Mouse (Mus musculus): ENCODE measurements around the gene Olfr933. TPM values are rescaled to one million over a fixed set of nuclear protein-coding genes. Genes with fewer than 3 reads are reported as not detected.

Gene Olfr933
- total RNA-seq (2015) (not detected in 2 replicates), total RNA-seq (2017) (not detected in 2 replicates)

GRCm38 (mm10) chr9:38972013-38972412 is at the start of gene Olfr933:
Gene Olfr933 (plus strand): TSS chr9:38972313.
- no peak for ATAC-seq (ENCODE audit: poor library complexity, severe bottlenecking)

DNA sequence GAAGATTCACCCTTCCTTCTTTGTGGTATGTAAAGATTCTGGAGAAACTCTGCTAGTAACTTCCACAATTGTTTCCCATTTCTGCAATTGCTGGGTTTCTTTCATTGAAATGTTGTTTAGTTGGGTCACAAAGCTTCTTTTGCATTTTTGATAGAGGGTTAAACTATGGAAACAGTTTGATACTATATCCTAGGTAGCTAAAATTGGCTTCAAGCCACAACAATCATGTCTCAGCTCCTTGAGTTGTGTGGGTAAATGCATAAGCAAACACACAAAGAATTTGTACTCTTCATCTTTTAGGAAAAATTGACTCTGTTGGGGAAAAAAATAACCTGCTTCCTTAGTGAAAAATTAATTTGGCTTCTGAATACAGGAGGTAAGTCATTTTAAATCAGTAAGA is 42.6 kb upstream of the Olfr933 start, which contains the start of gene Olfr930:
TSS of gene Olfr930 (plus strand) at position 301 of the 400 bp plus-strand sequence.
- no peak for ATAC-seq (ENCODE audit: poor library complexity, severe bottlenecking)

DNA sequence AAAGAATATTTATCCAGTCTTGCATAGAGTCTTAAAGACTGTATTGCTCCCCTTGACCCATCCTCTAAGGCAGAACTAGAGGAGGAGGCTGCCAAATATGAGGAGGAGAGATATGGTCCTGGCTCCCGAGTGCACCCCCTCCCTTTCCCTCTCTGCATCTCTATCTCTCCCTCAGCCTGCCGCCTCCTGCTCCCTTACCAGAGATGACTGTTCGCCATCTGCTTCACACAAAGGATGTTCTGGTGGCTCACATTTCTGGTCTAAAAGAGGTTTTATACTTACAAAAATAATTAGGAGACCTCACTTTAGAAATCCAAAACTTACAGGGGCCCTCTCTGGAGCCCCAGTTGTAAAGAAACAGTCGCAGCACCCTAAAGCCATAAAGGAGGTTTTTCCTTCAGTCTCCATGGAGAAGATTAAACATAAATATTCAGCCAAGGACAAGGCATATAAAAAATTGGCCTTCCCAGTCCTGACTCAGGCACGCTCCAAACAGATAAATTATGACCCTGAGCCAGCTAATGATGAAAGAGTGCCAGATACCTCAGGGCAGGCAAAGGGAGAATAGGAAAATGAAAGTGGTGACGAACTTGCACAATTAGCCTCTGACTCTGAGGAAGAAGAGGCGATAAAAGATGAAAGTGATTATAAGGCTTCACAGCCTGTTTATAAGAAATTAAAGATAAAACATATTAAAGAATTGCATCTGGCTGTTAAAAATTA is 18.6 kb upstream of the Olfr933 start:
- no peak for ATAC-seq (ENCODE audit: poor library complexity, severe bottlenecking)

DNA sequence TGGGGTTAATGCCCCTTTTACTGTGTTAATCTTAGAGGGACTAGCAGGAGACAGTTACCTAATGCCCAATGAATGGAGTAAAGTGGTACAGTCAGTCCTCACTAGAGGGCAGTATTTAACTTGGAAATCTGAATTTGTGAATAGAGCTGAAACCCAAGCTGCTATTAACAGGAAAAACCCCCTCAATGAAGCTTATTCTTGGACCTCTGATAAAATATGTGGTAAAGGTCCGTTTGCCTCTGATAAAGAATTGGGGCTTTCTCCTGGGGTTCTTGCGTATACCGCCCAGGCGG is 18.0 kb upstream of the Olfr933 start:
- no peak for ATAC-seq (ENCODE audit: poor library complexity, severe bottlenecking)

GRCm38 (mm10) chr9:38988215-38988614 is 16.1 kb downstream of the Olfr933 start, which contains the start of gene Olfr934:
Gene Olfr934 (minus strand): TSS chr9:38988315.
- no peak for ATAC-seq (ENCODE audit: poor library complexity, severe bottlenecking)

DNA sequence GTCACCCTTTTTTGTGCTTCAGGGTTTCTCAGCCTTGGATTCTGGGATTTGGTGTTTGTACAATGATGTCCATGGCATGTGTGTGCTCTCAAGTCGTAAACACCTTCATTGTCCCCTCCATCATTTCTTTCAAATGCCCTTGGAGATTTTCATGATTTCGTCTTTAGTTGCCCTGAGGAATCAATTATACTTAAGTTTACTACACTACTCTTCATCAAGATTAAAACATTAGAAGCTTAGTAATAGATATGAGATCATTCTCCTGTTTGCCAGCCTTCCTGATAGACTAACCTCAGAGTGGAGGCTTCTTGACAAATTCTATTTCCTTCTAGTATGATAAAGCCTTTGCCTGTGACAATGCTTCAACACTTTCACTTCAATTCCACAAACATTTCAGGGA is 27.5 kb downstream of the Olfr933 start, which contains the start of gene Olfr935:
TSS of gene Olfr935 (minus strand) at position 101 of the 400 bp plus-strand sequence.
- no peak for ATAC-seq (ENCODE audit: poor library complexity, severe bottlenecking)

- no peak for ATAC-seq (ENCODE audit: poor library complexity, severe bottlenecking)
Observed at GRCm38 (mm10) chr9:39023277-39023676, 51.2 kb downstream of the Olfr933 start, which contains the start of gene Olfr146. Gene Olfr146 (minus strand): TSS chr9:39023377.

Other genes starting within 250 kb of the Olfr933 start
- 0.50 and 0.76 TPM in 2 replicates for gene Olfr920, start 220.0 kb upstream of the Olfr933 start, total RNA-seq (2015)
- gene Olfr920, start 220.0 kb upstream of the Olfr933 start, total RNA-seq (2017): 0.12 and 0.48 TPM in 2 replicates
- gene Olfr921, start 199.2 kb upstream of the Olfr933 start, total RNA-seq (2015): not detected in 2 replicates
- 0.07 TPM in 1 of 2 replicates, not detected in the other for gene Olfr921, start 199.2 kb upstream of the Olfr933 start, total RNA-seq (2017)
- not detected in 2 replicates for gene Olfr922, start 157.7 kb upstream of the Olfr933 start, total RNA-seq (2015)
- not detected in 2 replicates for gene Olfr922, start 157.7 kb upstream of the Olfr933 start, total RNA-seq (2017)
- gene Olfr923, start 145.8 kb upstream of the Olfr933 start, total RNA-seq (2015): not detected in 2 replicates
- not detected in 2 replicates for gene Olfr923, start 145.8 kb upstream of the Olfr933 start, total RNA-seq (2017)
- gene Olfr924, start 127.9 kb upstream of the Olfr933 start, total RNA-seq (2015): not detected in 2 replicates
- gene Olfr924, start 127.9 kb upstream of the Olfr933 start, total RNA-seq (2017): not detected in 2 replicates
- not detected in 2 replicates for gene Olfr26, start 117.3 kb upstream of the Olfr933 start, total RNA-seq (2015)
- not detected in 2 replicates for gene Olfr26, start 117.3 kb upstream of the Olfr933 start, total RNA-seq (2017)
- not detected in 2 replicates for gene Olfr926, start 95.2 kb upstream of the Olfr933 start, total RNA-seq (2015)
- gene Olfr926, start 95.2 kb upstream of the Olfr933 start, total RNA-seq (2017): not detected in 2 replicates
- gene Olfr930, start 42.5 kb upstream of the Olfr933 start, total RNA-seq (2015): not detected in 2 replicates
- not detected in 2 replicates for gene Olfr930, start 42.5 kb upstream of the Olfr933 start, total RNA-seq (2017)
- not detected in 2 replicates for gene Olfr934, start 16.0 kb downstream of the Olfr933 start, total RNA-seq (2015)
- not detected in 2 replicates for gene Olfr934, start 16.0 kb downstream of the Olfr933 start, total RNA-seq (2017)
- not detected in 2 replicates for gene Olfr935, start 27.4 kb downstream of the Olfr933 start, total RNA-seq (2015)
- not detected in 2 replicates for gene Olfr935, start 27.4 kb downstream of the Olfr933 start, total RNA-seq (2017)
- gene Olfr146, start 51.1 kb downstream of the Olfr933 start, total RNA-seq (2015): not detected in 2 replicates
- not detected in 2 replicates for gene Olfr146, start 51.1 kb downstream of the Olfr933 start, total RNA-seq (2017)
- gene Olfr937, start 92.6 kb downstream of the Olfr933 start, total RNA-seq (2015): not detected in 2 replicates
- gene Olfr937, start 92.6 kb downstream of the Olfr933 start, total RNA-seq (2017): not detected in 2 replicates
- not detected in 2 replicates for gene Olfr938, start 106.6 kb downstream of the Olfr933 start, total RNA-seq (2015)
- gene Olfr938, start 106.6 kb downstream of the Olfr933 start, total RNA-seq (2017): not detected in 2 replicates
- not detected in 2 replicates for gene Olfr27, start 155.8 kb downstream of the Olfr933 start, total RNA-seq (2015)
- not detected in 2 replicates for gene Olfr27, start 155.8 kb downstream of the Olfr933 start, total RNA-seq (2017)
- gene Olfr943, start 194.0 kb downstream of the Olfr933 start, total RNA-seq (2015): not detected in 2 replicates
- gene Olfr943, start 194.0 kb downstream of the Olfr933 start, total RNA-seq (2017): not detected in 2 replicates
- gene Olfr944, start 229.6 kb downstream of the Olfr933 start, total RNA-seq (2015): not detected in 2 replicates
- gene Olfr944, start 229.6 kb downstream of the Olfr933 start, total RNA-seq (2017): not detected in 2 replicates